Mouse (Mus musculus) forebrain, postnatal 0 days (tissue): ENCODE data around the gene Chst11. TPM values are rescaled to one million over a fixed set of nuclear protein-coding genes. Genes with fewer than 3 reads are reported as not detected.

Experiments used
- ATAC-seq: fragments of 200-750 bp; cut with Nextera tagmentation; 2 replicates; pipeline ENCODE4 v1.8.0; 2017; ENCODE audit warnings: mild to moderate bottlenecking, moderate library complexity
- DNase-seq: peaks from one replicate; pipeline ENCODE4 v3.0.0-alpha.2; 2015
- H3K27ac ChIP-seq: fragments of 300-500 bp; sonication (generic); 2 replicates; pipeline ENCODE4 v1.5.1; 2014; ENCODE audit warnings: low read depth, mild to moderate bottlenecking, antibody characterized with exemption, low read length, moderate library complexity, mixed read lengths
- H3K27me3 ChIP-seq: fragments of 300-500 bp; sonication (generic); 2 replicates; pipeline ENCODE4 v1.6.1; 2014; ENCODE audit warnings: mild to moderate bottlenecking, low read length, mixed read lengths; ENCODE audit not compliant: insufficient read depth
- H3K36me3 ChIP-seq: fragments of 300-500 bp; sonication (generic); 2 replicates; pipeline ENCODE4 v1.6.1; 2014; ENCODE audit warnings: mild to moderate bottlenecking, moderate library complexity; ENCODE audit not compliant: insufficient read depth
- H3K4me1 ChIP-seq: fragments of 300-500 bp; sonication (generic); 2 replicates; pipeline ENCODE4 v1.6.1; 2014; ENCODE audit warnings: antibody characterized with exemption; ENCODE audit not compliant: insufficient read depth
- H3K4me2 ChIP-seq: fragments of 300-500 bp; sonication (generic); 2 replicates; pipeline ENCODE4 v1.6.1; 2014; ENCODE audit warnings: low read depth, mild to moderate bottlenecking, moderate library complexity
- H3K4me3 ChIP-seq: fragments of 300-500 bp; sonication (generic); 2 replicates; pipeline ENCODE4 v1.5.1; 2014; ENCODE audit warnings: low read depth, low read length, mixed read lengths
- H3K9ac ChIP-seq: fragments of 300-500 bp; sonication (generic); 2 replicates; pipeline ENCODE4 v1.6.1; 2014; ENCODE audit warnings: mild to moderate bottlenecking
- H3K9me3 ChIP-seq: fragments of 300-500 bp; sonication (generic); 2 replicates; pipeline ENCODE4 v1.6.1; 2016; ENCODE audit warnings: low read length
- CTCF ChIP-seq: sonication (generic); IDR thresholded peaks from 2 replicates; pipeline ENCODE4 v1.5.1; 2016; ENCODE audit warnings: antibody characterized with exemption, control low read depth, low read depth
- WGBS: fragments of 180-500 bp; shearing (Covaris S2); extraction: QIAGEN DNeasy Blood & Tissue Kit; methylation state at CpG from one replicate; pipeline ENCODE4 v1.1.7; 2014; 5-methylcytosine and 5-hydroxymethylcytosine counted together
- polyA plus RNA-seq: library from polyadenylated mRNA; unstranded; fragments of >200 nt; fragmentation: Nextera tagmentation; extraction: Ambion mirVana; gene quantifications from 2 replicates; pipeline ENCODE4 v1.2.1, GENCODE M21; 2015
- total RNA-seq: library from RNA; depleted of rRNA; stranded (reverse); fragments of >200 nt; gene quantifications from 2 replicates; pipeline ENCODE4 v1.2.3, GENCODE M21; 2014

Gene Chst11
- total and polyA plus RNA-seq, 2 experiments from 2014 or later: 2.9 to 20.8 TPM

DNA sequence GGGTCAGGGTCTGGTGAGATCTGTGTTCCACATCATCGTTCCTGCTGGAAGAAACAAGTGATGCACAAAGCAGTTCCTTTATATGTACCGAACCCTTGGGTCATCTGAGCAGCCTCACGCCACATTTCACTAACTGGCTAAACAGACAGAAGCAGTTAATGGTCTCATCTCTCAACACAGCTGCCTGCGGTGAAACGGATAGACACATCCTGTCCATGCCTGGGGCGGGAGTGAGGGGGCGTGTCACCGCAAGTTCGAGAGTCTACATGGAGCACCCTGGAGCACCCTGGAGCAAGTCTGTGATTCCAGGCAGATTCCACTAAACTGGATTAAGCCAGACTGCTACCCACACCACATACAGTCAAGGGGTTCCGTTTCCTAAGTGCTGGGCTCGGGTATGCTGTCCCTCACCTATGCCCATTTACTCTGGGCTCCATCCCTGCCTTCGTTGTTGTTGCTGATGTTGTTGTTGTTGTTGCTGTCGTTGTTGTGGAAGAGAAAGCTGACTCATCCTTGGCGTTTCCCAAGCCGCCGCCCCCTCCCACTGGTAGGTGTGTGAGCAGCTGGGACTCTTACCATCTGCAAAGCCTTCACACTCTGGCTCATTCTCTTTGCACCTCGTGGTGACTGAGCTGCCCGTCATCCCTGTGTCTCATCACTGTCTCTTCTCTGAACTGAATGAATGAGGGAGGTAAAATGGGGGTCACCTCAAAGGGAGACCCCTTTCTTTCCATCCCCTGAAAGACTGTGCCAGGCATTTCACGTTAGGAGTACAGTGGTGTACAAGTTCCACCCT lies 86.7 kb downstream of the Chst11 start:
- H3K36me3 ChIP-seq: no peaks in the 10 kb centered on the region
- H3K4me1 ChIP-seq: peaks cover 9% of the 10 kb centered on the region
- DNase-seq (no peak), ATAC-seq (no peak)
- 74% methylated on average over 19 of the region's 19 CpGs for WGBS
- no peak for TF ChIP-seq CTCF
- no peak overlapping the region for H3K4me2 ChIP-seq
- no peaks in the 10 kb centered on the region for H3K9me3 ChIP-seq
- no peak overlapping the region for H3K4me3 ChIP-seq
- no peaks in the 10 kb centered on the region for H3K27me3 ChIP-seq
- H3K27ac ChIP-seq: no peak overlapping the region
- H3K9ac ChIP-seq: no peak overlapping the region

DNA sequence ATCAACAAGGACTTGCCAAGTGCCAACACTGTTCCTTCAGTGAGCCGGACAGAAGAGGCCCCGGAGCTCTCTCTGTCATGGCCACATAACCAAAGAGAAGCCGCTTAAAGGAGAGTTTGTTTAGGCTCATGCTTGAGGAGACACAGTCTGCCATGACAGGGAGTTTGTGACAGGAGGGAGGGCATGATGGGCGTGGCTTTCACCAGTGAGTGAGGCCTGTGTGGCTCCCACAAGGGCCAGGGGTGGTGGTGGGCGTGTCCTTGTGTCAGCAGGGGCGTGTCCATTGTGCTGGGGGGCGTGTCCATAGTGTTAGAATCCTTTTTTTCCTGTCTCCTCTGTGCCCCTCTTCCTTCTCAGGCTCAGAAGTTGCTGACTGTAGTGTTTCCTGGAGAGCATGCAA lies 87.8 kb downstream of the Chst11 start:
- Histone ChIP-seq H3K4me2 (no peak overlapping the region), H3K36me3 (no peaks in the 10 kb centered on the region), H3K27me3 (no peaks in the 10 kb centered on the region), H3K9me3 (no peaks in the 10 kb centered on the region), H3K27ac (no peak overlapping the region), H3K9ac (no peak overlapping the region), H3K4me1 (no peaks in the 10 kb centered on the region), H3K4me3 (no peak overlapping the region)
- no peak for ATAC-seq
- 63% methylated on average over 7 of the region's 7 CpGs for WGBS
- no peak for TF ChIP-seq CTCF
- no peak for DNase-seq

DNA sequence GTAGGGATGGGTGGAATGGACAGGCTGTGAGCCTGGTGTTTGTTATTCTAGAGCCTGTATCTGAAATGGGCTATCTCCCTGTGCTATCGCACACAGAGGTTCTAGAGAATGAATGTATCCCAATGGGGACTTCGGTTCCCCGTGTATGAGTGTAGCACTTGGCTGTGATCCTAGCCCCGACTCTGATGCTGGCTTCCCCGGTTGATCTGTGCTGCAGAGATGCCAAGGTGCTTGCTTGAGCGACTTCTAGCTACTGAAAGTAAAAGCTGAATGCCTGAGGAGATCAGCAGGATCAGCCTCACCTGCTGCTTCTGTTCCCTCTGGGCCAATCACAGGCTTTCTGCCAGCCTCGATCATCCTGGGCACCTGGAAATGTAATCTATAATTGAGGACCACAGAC lies 91.5 kb downstream of the Chst11 start:
- no peak for TF ChIP-seq CTCF
- Histone ChIP-seq H3K27ac (no peak overlapping the region), H3K4me2 (no peak overlapping the region), H3K4me1 (peaks cover 8% of the 10 kb centered on the region; the same call in 1 of the 2 replicates), H3K27me3 (no peaks in the 10 kb centered on the region), H3K9me3 (no peaks in the 10 kb centered on the region), H3K4me3 (no peak overlapping the region), H3K36me3 (no peaks in the 10 kb centered on the region), H3K9ac (no peak overlapping the region)
- DNase-seq: no peak
- ATAC-seq: no peak
- WGBS: 64% methylated on average over 7 of the region's 7 CpGs

DNA sequence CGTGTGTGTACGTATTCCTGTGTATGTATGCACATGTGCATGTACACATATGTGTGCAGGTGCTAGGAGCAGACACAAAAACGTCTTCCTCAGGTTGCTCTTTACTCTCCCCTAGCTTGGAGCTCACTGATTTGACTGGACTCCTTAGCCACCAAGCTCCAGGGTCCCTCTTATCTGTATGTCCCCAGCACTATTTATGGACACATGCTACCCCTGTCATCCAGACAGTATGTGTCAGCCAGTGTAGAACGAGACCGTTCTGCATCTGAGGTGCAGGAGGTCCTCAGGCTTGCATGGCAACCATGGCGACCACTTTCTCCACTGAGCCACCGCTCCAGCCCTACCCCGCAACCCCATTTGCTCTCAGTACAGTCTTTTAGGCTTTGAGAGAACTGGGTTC lies 93.4 kb downstream of the Chst11 start:
- WGBS: 85% methylated on average over 8 of the region's 8 CpGs
- no peak for ATAC-seq

DNA sequence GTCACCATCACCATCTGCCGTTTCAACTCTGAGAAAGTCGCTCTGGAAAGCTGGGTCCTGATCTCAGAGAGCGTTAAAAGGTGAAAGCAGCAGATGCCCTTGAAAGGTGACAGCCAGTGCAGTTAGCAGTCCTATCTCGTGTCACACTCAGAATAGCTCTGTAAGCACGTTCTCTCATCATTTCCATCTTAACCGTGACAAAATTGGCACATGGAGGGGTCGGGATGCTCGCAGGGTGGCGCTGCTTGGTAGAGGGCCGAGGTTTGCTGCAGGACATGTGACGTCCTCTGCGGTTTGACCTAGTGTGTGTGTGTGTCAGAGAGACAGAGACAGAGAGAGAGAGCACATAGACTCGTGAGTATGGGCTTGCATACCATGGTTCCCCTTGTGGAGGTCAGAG lies 94.5 kb downstream of the Chst11 start:
- no peaks in the 10 kb centered on the region for H3K27me3 ChIP-seq
- ATAC-seq (no peak), DNase-seq (no peak)
- H3K27ac ChIP-seq: no peak overlapping the region
- TF ChIP-seq CTCF: no peak
- 81% methylated on average over 13 of the region's 13 CpGs for WGBS
- no peaks in the 10 kb centered on the region for H3K9me3 ChIP-seq
- peaks cover 8% of the 10 kb centered on the region; the same call in 1 of the 2 replicates for H3K4me1 ChIP-seq
- H3K4me2 ChIP-seq: no peak overlapping the region
- no peaks in the 10 kb centered on the region for H3K36me3 ChIP-seq
- no peak overlapping the region for H3K4me3 ChIP-seq
- no peak overlapping the region for H3K9ac ChIP-seq

More for the DNA sequence above, 93.4 kb downstream of the Chst11 start:
- Histone ChIP-seq H3K27ac (no peak overlapping the region), H3K4me3 (no peak overlapping the region), H3K36me3 (no peaks in the 10 kb centered on the region), H3K4me1 (peaks cover 8% of the 10 kb centered on the region; the same call in 1 of the 2 replicates), H3K27me3 (no peaks in the 10 kb centered on the region), H3K9ac (no peak overlapping the region), H3K9me3 (no peaks in the 10 kb centered on the region), H3K4me2 (no peak overlapping the region)
- DNase-seq: no peak
- TF ChIP-seq CTCF: no peak

DNA sequence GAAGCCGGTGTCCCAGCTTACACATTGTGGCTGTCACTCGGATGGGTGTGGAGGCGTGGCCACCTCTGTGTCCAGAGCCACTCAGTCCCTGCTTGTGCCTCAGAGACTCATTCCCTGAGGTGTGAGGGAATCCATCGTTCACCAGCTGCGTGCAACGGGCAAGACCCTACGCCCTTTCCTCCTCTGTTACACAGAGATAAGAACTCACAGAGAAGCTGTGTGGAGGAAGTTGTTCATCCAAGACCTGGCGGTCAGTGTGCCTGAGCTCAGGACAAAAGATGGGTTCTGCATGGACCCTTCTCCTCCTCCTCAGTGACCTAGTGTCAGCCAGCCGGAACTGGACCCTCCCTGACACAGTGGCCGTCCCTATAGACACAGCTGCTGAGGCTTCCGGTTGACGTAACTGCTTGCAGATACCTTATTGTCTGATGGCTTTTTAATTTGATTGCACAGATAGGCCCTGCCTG lies 95.0 kb downstream of the Chst11 start:
- ATAC-seq (no peak; the same call in 1 of the 2 replicates), DNase-seq (no peak)
- no peaks in the 10 kb centered on the region for H3K27me3 ChIP-seq
- H3K27ac ChIP-seq: no peak overlapping the region
- H3K9me3 ChIP-seq: no peaks in the 10 kb centered on the region
- no peak overlapping the region for H3K4me3 ChIP-seq
- no peak for TF ChIP-seq CTCF
- 57% methylated on average over 12 of the region's 12 CpGs for WGBS
- H3K4me1 ChIP-seq: peaks cover 8% of the 10 kb centered on the region; the same call in 1 of the 2 replicates
- no peaks in the 10 kb centered on the region for H3K36me3 ChIP-seq
- no peak overlapping the region for H3K4me2 ChIP-seq
- H3K9ac ChIP-seq: no peak overlapping the region

DNA sequence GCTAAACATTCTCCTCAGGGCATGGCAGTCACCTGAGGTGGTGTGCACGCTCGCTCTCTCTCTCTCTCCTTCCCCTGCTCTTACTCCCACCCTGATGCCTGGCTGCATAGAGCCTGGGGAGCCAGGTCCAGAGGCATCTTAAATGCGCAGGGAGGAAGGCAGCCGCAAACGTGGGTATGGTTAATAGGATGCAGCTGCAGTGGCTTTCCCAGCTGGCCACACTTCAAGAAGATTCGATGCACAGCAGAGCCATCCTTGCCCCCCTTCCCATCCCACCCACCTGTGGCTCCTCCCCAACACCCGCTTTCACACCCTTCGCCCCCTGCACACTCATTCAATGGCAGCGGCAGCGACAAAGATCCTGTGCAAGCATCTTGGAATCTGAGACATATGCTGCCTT lies 95.6 kb downstream of the Chst11 start:
- Histone ChIP-seq H3K27me3 (no peaks in the 10 kb centered on the region), H3K4me1 (peaks cover 8% of the 10 kb centered on the region; the same call in 1 of the 2 replicates), H3K4me3 (no peak overlapping the region), H3K9ac (no peak overlapping the region), H3K9me3 (no peaks in the 10 kb centered on the region), H3K27ac (no peak overlapping the region), H3K36me3 (no peaks in the 10 kb centered on the region), H3K4me2 (no peak overlapping the region)
- no peak for TF ChIP-seq CTCF
- 34% methylated on average over 10 of the region's 10 CpGs for WGBS
- peak; percentile 62 for ATAC-seq
- no peak for DNase-seq
